Mouse (Mus musculus): ENCODE results near the gene Nhs.

GRCm38 (mm10) chrX:161940696-161941095 is 218.8 kb downstream of the Nhs start:
- TF ChIP-seq CTCF (IDR thresholded peaks at IDR 0.05; ENCODE audit: extremely low read depth, insufficient read depth, low read length) (no peak), POLR2A (IDR thresholded peaks at IDR 0.05; ENCODE audit: extremely low read depth, insufficient read depth, low read length) (no peak)

Measured in cortical plate, adult 2 months (tissue).